8 mouse cellular contexts compared by ENCODE assay signal in the genomic region with DNA sequence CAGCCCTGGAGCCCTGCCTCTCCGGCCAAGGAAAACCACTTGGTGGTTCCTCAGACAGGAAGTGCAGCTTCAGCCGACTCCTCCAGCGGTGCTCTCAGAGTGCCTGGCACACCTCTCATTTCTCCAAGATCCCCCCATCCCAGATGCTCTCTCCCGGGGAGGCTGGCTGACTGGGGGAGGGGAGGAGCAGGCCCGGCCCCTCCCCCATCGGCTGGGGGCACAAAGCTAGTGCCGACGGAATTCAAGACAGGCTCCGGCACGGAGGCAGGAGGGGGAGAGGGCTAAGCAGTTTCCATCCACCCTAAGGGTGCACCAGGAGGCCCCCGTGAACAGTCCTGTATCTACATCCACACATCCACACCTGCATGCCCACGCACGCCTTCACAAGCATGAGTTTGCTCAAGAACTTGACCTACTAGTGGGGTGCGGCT. TPM values are rescaled to one million over a fixed set of nuclear protein-coding genes. Genes with fewer than 3 reads are reported as not detected.
DNase-seq lines count a peak whose midpoint lies in the region; ATAC-seq and TF ChIP-seq lines count a peak whose summit lies in the region.

No protein-coding gene starts in this region.

- DNase-seq in kidney, postnatal 25 days, result no peak
- DNase-seq in embryonic facial prominence, embryonic 14.5 days (ENCODE audit: low spot score), result peak; percentile 81
- DNase-seq in layer of hippocampus, adult 9-11 months, result no peak
- no peak for DNase-seq in right cerebral cortex, postnatal 14 days
- DNase-seq in layer of hippocampus, adult 11-12 months (ENCODE audit: low spot score), result no peak

- peak overlapping the region; percentile 88 for H3K9ac ChIP-seq in kidney, embryonic 14.5 days (ENCODE audit: low read depth, low read length)
- peak overlapping the region; percentile 95 for H3K9ac ChIP-seq in embryonic facial prominence, embryonic 14.5 days (ENCODE audit: low read depth, low read length)
- no peak overlapping the region for H3K9ac ChIP-seq in intestine, postnatal 0 days (ENCODE audit: low read depth, low read length)
- peak overlapping the region; percentile 96 for H3K9ac ChIP-seq in neural tube, embryonic 13.5 days

- H3K36me3 ChIP-seq in kidney, embryonic 14.5 days (ENCODE audit: control insufficient read depth, insufficient read depth, low read length), result peaks cover 29% of the 10 kb centered on the region
- H3K36me3 ChIP-seq in embryonic facial prominence, embryonic 14.5 days (ENCODE audit: control insufficient read depth, insufficient read depth, low read length), result peaks cover 34% of the 10 kb centered on the region
- H3K36me3 ChIP-seq in intestine, postnatal 0 days (ENCODE audit: control insufficient read depth, insufficient read depth), result 0 out of 2 replicates have a peak, but pooled peaks cover 8% of the 10 kb centered on the region
- H3K36me3 ChIP-seq in neural tube, embryonic 13.5 days, result peaks cover 20% of the 10 kb centered on the region

- H3K27me3 ChIP-seq in kidney, embryonic 14.5 days (ENCODE audit: control insufficient read depth, insufficient read depth, low read length), result no peaks in the 10 kb centered on the region
- no peaks in the 10 kb centered on the region for H3K27me3 ChIP-seq in embryonic facial prominence, embryonic 14.5 days (replicated peaks; ENCODE audit: control insufficient read depth, insufficient read depth, low read length)
- peaks cover 4% of the 10 kb centered on the region; the same call in 1 of the 2 replicates for H3K27me3 ChIP-seq in intestine, postnatal 0 days (replicated peaks; ENCODE audit: control insufficient read depth, insufficient read depth, low read length)
- peaks cover 53% of the 10 kb centered on the region for H3K27me3 ChIP-seq in neural tube, embryonic 13.5 days

- peak overlapping the region; percentile 77 for H3K4me2 ChIP-seq in kidney, embryonic 14.5 days (replicated peaks; ENCODE audit: low read depth, low read length)
- H3K4me2 ChIP-seq in embryonic facial prominence, embryonic 14.5 days (ENCODE audit: low read depth, low read length), result peak overlapping the region; percentile 92
- peak overlapping the region; percentile 99 for H3K4me2 ChIP-seq in intestine, postnatal 0 days (replicated peaks; ENCODE audit: low read depth)
- peak overlapping the region; percentile 90 for H3K4me2 ChIP-seq in neural tube, embryonic 13.5 days

- peak overlapping the region; percentile 78 for H3K4me3 ChIP-seq in kidney, embryonic 14.5 days (ENCODE audit: low read length)
- H3K4me3 ChIP-seq in embryonic facial prominence, embryonic 14.5 days (ENCODE audit: low read depth, low read length), result peak overlapping the region; percentile 92
- peak overlapping the region; percentile 59 for H3K4me3 ChIP-seq in intestine, postnatal 0 days (ENCODE audit: low read depth, low read length)
- peak overlapping the region; percentile 78 for H3K4me3 ChIP-seq in neural tube, embryonic 13.5 days

- H3K9me3 ChIP-seq in kidney, embryonic 14.5 days (ENCODE audit: control insufficient read depth, low read length), result no peaks in the 10 kb centered on the region
- no peaks in the 10 kb centered on the region for H3K9me3 ChIP-seq in embryonic facial prominence, embryonic 14.5 days (ENCODE audit: control insufficient read depth, low read length)
- no peaks in the 10 kb centered on the region for H3K9me3 ChIP-seq in intestine, postnatal 0 days (ENCODE audit: control insufficient read depth)
- H3K9me3 ChIP-seq in neural tube, embryonic 13.5 days, result no peaks in the 10 kb centered on the region

- peak overlapping the region; percentile 77 for H3K27ac ChIP-seq in kidney, embryonic 14.5 days (ENCODE audit: low read depth, low read length)
- H3K27ac ChIP-seq in embryonic facial prominence, embryonic 14.5 days (replicated peaks; ENCODE audit: low read depth, low read length), result peak overlapping the region; percentile 86
- H3K27ac ChIP-seq in intestine, postnatal 0 days (ENCODE audit: low read depth, low read length), result no peak overlapping the region
- H3K27ac ChIP-seq in neural tube, embryonic 13.5 days (replicated peaks), result peak overlapping the region; percentile 88

- no peak for TF ChIP-seq CTCF in intestine, postnatal 0 days (IDR thresholded peaks at IDR 0.05; ENCODE audit: low read depth)

- peaks cover 59% of the 10 kb centered on the region for H3K4me1 ChIP-seq in kidney, embryonic 14.5 days (ENCODE audit: control insufficient read depth, insufficient read depth, low read length)
- H3K4me1 ChIP-seq in embryonic facial prominence, embryonic 14.5 days (ENCODE audit: control insufficient read depth, insufficient read depth, low read length), result peaks cover 51% of the 10 kb centered on the region
- peaks cover 10% of the 10 kb centered on the region for H3K4me1 ChIP-seq in intestine, postnatal 0 days (replicated peaks; ENCODE audit: control insufficient read depth, insufficient read depth, low read length)
- H3K4me1 ChIP-seq in neural tube, embryonic 13.5 days (replicated peaks), result peaks cover 80% of the 10 kb centered on the region

- 2% methylated on average over 14 of the region's 14 CpGs for WGBS in kidney, embryonic 14.5 days
- 2% methylated on average over 11 of the region's 14 CpGs for WGBS in embryonic facial prominence, embryonic 14.5 days
- 18% methylated on average over 14 of the region's 14 CpGs for WGBS in intestine, postnatal 0 days
- 3% methylated on average over 14 of the region's 14 CpGs for WGBS in neural tube, embryonic 13.5 days

- no peak for ATAC-seq in kidney, embryonic 14.5 days (ENCODE audit: low FRiP score, low TSS enrichment)
- ATAC-seq in embryonic facial prominence, embryonic 14.5 days (ENCODE audit: low read depth), result no peak
- no peak for ATAC-seq in intestine, postnatal 0 days
- no peak for ATAC-seq in neural tube, embryonic 13.5 days (ENCODE audit: low read depth)

RNA-seq across cellular contexts. Expression of gene Sema3f, which starts 3.5 kb away (rescaled TPM):
- polyA plus RNA-seq in kidney, embryonic 14.5 days (2014; fragmentation: Nextera tagmentation; extraction: Ambion mirVana), result 32.4 and 38.4 TPM in 2 replicates
- 32.8 and 36.9 TPM in 2 replicates for polyA plus RNA-seq in embryonic facial prominence, embryonic 14.5 days (2014; fragmentation: Nextera tagmentation; extraction: Ambion mirVana)
- 3.9 and 4.4 TPM in 2 replicates for polyA plus RNA-seq in intestine, postnatal 0 days (2015; fragmentation: Nextera tagmentation; extraction: Ambion mirVana)
- 12.2 and 13.2 TPM in 2 replicates for polyA plus RNA-seq in neural tube, embryonic 13.5 days (2015; fragmentation: Nextera tagmentation; extraction: Ambion mirVana)

RNA-seq across cellular contexts. Expression of gene Gnat1, which starts 27.3 kb away (rescaled TPM):
- polyA plus RNA-seq in kidney, embryonic 14.5 days (2014; fragmentation: Nextera tagmentation; extraction: Ambion mirVana), result 4.7 and 5.3 TPM in 2 replicates
- 0.79 and 1.5 TPM in 2 replicates for polyA plus RNA-seq in embryonic facial prominence, embryonic 14.5 days (2014; fragmentation: Nextera tagmentation; extraction: Ambion mirVana)
- 1.6 and 1.9 TPM in 2 replicates for polyA plus RNA-seq in intestine, postnatal 0 days (2015; fragmentation: Nextera tagmentation; extraction: Ambion mirVana)
- 0.96 and 2.4 TPM in 2 replicates for polyA plus RNA-seq in neural tube, embryonic 13.5 days (2015; fragmentation: Nextera tagmentation; extraction: Ambion mirVana)

RNA-seq across cellular contexts. Expression of gene Slc38a3, which starts 37.5 kb away (rescaled TPM):
- polyA plus RNA-seq in kidney, embryonic 14.5 days (2014; fragmentation: Nextera tagmentation; extraction: Ambion mirVana), result 4.8 and 6.5 TPM in 2 replicates
- 7.0 and 7.8 TPM in 2 replicates for polyA plus RNA-seq in embryonic facial prominence, embryonic 14.5 days (2014; fragmentation: Nextera tagmentation; extraction: Ambion mirVana)
- polyA plus RNA-seq in intestine, postnatal 0 days (2015; fragmentation: Nextera tagmentation; extraction: Ambion mirVana), result 15.5 and 15.6 TPM in 2 replicates
- 23.9 and 25.6 TPM in 2 replicates for polyA plus RNA-seq in neural tube, embryonic 13.5 days (2015; fragmentation: Nextera tagmentation; extraction: Ambion mirVana)
